Mouse (Mus musculus) midbrain, postnatal 0 days (tissue): ENCODE results near the gene Ccdc47. TPM values are rescaled to one million over a fixed set of nuclear protein-coding genes. Genes with fewer than 3 reads are reported as not detected.

ENCODE experiments used
- ATAC-seq: fragments of 200-750 bp; cut with Nextera tagmentation; 2 replicates; pipeline ENCODE4 v1.8.0; 2017; ENCODE audit warnings: moderate number of reproducible peaks, mild to moderate bottlenecking, moderate TSS enrichment, moderate library complexity; ENCODE audit not compliant: low FRiP score
- DNase-seq: peaks from one replicate; pipeline ENCODE4 v3.0.0-alpha.2; 2015; ENCODE audit warnings: low spot score
- H3K27ac ChIP-seq: fragments of 300-500 bp; sonication (generic); 2 replicates; pipeline ENCODE4 v1.5.1; 2014; ENCODE audit warnings: low read depth, mild to moderate bottlenecking, low read length, mixed read lengths
- H3K27me3 ChIP-seq: fragments of 300-500 bp; sonication (generic); 2 replicates; pipeline ENCODE4 v1.6.1; 2014; ENCODE audit warnings: low read length, control low read depth, mixed read lengths; ENCODE audit not compliant: insufficient read depth
- H3K36me3 ChIP-seq: fragments of 300-500 bp; sonication (generic); 2 replicates; pipeline ENCODE4 v1.6.1; 2014; ENCODE audit warnings: low read length, control low read depth, mixed read lengths; ENCODE audit not compliant: insufficient read depth
- H3K4me1 ChIP-seq: fragments of 300-500 bp; sonication (generic); 2 replicates; pipeline ENCODE4 v1.6.1; 2014; ENCODE audit warnings: mild to moderate bottlenecking, control low read depth, antibody characterized with exemption, low read length, mixed read lengths; ENCODE audit not compliant: insufficient read depth
- H3K4me2 ChIP-seq: fragments of 300-500 bp; sonication (generic); 2 replicates; pipeline ENCODE4 v1.6.1; 2014; ENCODE audit warnings: low read depth, mild to moderate bottlenecking, low read length, mixed read lengths; ENCODE audit not compliant: poor library complexity, severe bottlenecking
- H3K4me3 ChIP-seq: fragments of 300-500 bp; sonication (generic); 2 replicates; pipeline ENCODE4 v1.5.1; 2014; ENCODE audit warnings: low read depth, mild to moderate bottlenecking, low read length, moderate library complexity
- H3K9ac ChIP-seq: fragments of 300-500 bp; sonication (generic); replicated peaks from 2 replicates; pipeline ENCODE4 v1.6.1; 2014; ENCODE audit warnings: mild to moderate bottlenecking, low read length, moderate library complexity, mixed read lengths; ENCODE audit not compliant: poor library complexity, severe bottlenecking
- H3K9me3 ChIP-seq: fragments of 300-500 bp; sonication (generic); 2 replicates; pipeline ENCODE4 v1.6.1; 2016; ENCODE audit warnings: low read length, control low read depth
- CTCF ChIP-seq: IDR thresholded peaks from 2 replicates; pipeline ENCODE4 v1.5.1; 2016; ENCODE audit warnings: antibody characterized with exemption, mild to moderate bottlenecking
- WGBS: fragments of 180-500 bp; shearing (Covaris S2); extraction: QIAGEN DNeasy Blood & Tissue Kit; methylation state at CpG from one replicate; pipeline ENCODE4 v1.1.7; 2014; 5-methylcytosine and 5-hydroxymethylcytosine counted together
- polyA plus RNA-seq: library from polyadenylated mRNA; unstranded; fragments of >200 nt; fragmentation: Nextera tagmentation; extraction: Ambion mirVana; gene quantifications from 2 replicates; pipeline ENCODE4 v1.2.1, GENCODE M21; 2015
- total RNA-seq: library from RNA; depleted of rRNA; stranded (reverse); fragments of >200 nt; gene quantifications from 2 replicates; pipeline ENCODE4 v1.2.3, GENCODE M21; 2014; rRNA removed

Gene Ccdc47
- total and polyA plus RNA-seq, 2 experiments from 2014 or later = 31.7 to 94.9 TPM

- WGBS = 78% methylated on average over 8 of the region's 8 CpGs
- no peak; the same call in 1 of the 2 replicates for TF ChIP-seq CTCF
- DNase-seq (no peak), ATAC-seq (no peak)
- Histone ChIP-seq H3K4me3 (no peak overlapping the region), H3K36me3 (peaks cover 60% of the 10 kb centered on the region), H3K4me2 (no peak overlapping the region), H3K9me3 (no peaks in the 10 kb centered on the region), H3K27me3 (no peaks in the 10 kb centered on the region), H3K9ac (no peak overlapping the region), H3K4me1 (no peaks in the 10 kb centered on the region), H3K27ac (no peak overlapping the region)
Observed at GRCm38 (mm10) chr11:106152132-106152531, 64.0 kb downstream of the Ccdc47 start.

GRCm38 (mm10) chr11:106151219-106151618, 64.9 kb downstream of the Ccdc47 start:
- Histone ChIP-seq H3K27ac (no peak overlapping the region), H3K9ac (no peak overlapping the region), H3K27me3 (no peaks in the 10 kb centered on the region), H3K4me1 (no peaks in the 10 kb centered on the region), H3K9me3 (no peaks in the 10 kb centered on the region), H3K4me2 (no peak overlapping the region), H3K4me3 (no peak overlapping the region), H3K36me3 (peaks cover 60% of the 10 kb centered on the region)
- 94% methylated on average over 3 of the region's 3 CpGs for WGBS
- no peak for ATAC-seq
- no peak for TF ChIP-seq CTCF
- DNase-seq = no peak

Other genes with a start within 250 kb of the Ccdc47 start
- gene Ace, start 248.4 kb downstream of the Ccdc47 start, total RNA-seq = 25.1 and 27.0 TPM in 2 replicates
- gene Ace, start 248.4 kb downstream of the Ccdc47 start, polyA plus RNA-seq = 10.0 and 10.1 TPM in 2 replicates
- gene Ace3, start 221.7 kb downstream of the Ccdc47 start, total RNA-seq = not detected in 2 replicates
- 0.07 TPM in 1 of 2 replicates, not detected in the other for gene Ace3, start 221.7 kb downstream of the Ccdc47 start, polyA plus RNA-seq
- 3.1 TPM in 2 replicates for gene Kcnh6, start 208.2 kb downstream of the Ccdc47 start, total RNA-seq
- 2.8 and 3.1 TPM in 2 replicates for gene Kcnh6, start 208.2 kb downstream of the Ccdc47 start, polyA plus RNA-seq
- 313 and 343 TPM in 2 replicates for gene Dcaf7, start 179.5 kb downstream of the Ccdc47 start, total RNA-seq
- gene Dcaf7, start 179.5 kb downstream of the Ccdc47 start, polyA plus RNA-seq = 166 and 170 TPM in 2 replicates
- 17.3 and 18.6 TPM in 2 replicates for gene Taco1, start 150.3 kb downstream of the Ccdc47 start, total RNA-seq
- gene Taco1, start 150.3 kb downstream of the Ccdc47 start, polyA plus RNA-seq = 5.1 and 5.8 TPM in 2 replicates
- 26.0 and 26.4 TPM in 2 replicates for gene Map3k3, start 131.7 kb downstream of the Ccdc47 start, total RNA-seq
- gene Map3k3, start 131.7 kb downstream of the Ccdc47 start, polyA plus RNA-seq = 7.8 and 9.2 TPM in 2 replicates
- not detected in 2 replicates for gene Gm10840, start 55.5 kb downstream of the Ccdc47 start, total RNA-seq
- not detected in 2 replicates for gene Gm10840, start 55.5 kb downstream of the Ccdc47 start, polyA plus RNA-seq
- 69.7 and 81.8 TPM in 2 replicates for gene Limd2, start 55.5 kb downstream of the Ccdc47 start, total RNA-seq
- 122 and 141 TPM in 2 replicates for gene Limd2, start 55.5 kb downstream of the Ccdc47 start, polyA plus RNA-seq
- gene Strada, start 14.2 kb downstream of the Ccdc47 start, total RNA-seq = 26.9 and 31.2 TPM in 2 replicates
- gene Strada, start 14.2 kb downstream of the Ccdc47 start, polyA plus RNA-seq = 21.2 and 22.7 TPM in 2 replicates
- gene Ddx42, start 582 bp upstream of the Ccdc47 start, total RNA-seq = 39.7 and 61.7 TPM in 2 replicates
- 61.4 and 64.8 TPM in 2 replicates for gene Ddx42, start 582 bp upstream of the Ccdc47 start, polyA plus RNA-seq
- gene Ftsj3, start 39.7 kb upstream of the Ccdc47 start, total RNA-seq = 34.5 and 46.9 TPM in 2 replicates
- gene Ftsj3, start 39.7 kb upstream of the Ccdc47 start, polyA plus RNA-seq = 27.5 and 27.9 TPM in 2 replicates
- gene Psmc5, start 39.8 kb upstream of the Ccdc47 start, total RNA-seq = 76.1 and 88.4 TPM in 2 replicates
- gene Psmc5, start 39.8 kb upstream of the Ccdc47 start, polyA plus RNA-seq = 280 and 290 TPM in 2 replicates
- 11.7 and 27.5 TPM in 2 replicates for gene Smarcd2, start 56.6 kb upstream of the Ccdc47 start, total RNA-seq
- gene Smarcd2, start 56.6 kb upstream of the Ccdc47 start, polyA plus RNA-seq = 6.8 and 7.6 TPM in 2 replicates
- 0.22 and 0.24 TPM in 2 replicates for gene Tcam1, start 60.3 kb upstream of the Ccdc47 start, total RNA-seq
- 0.10 and 0.20 TPM in 2 replicates for gene Tcam1, start 60.3 kb upstream of the Ccdc47 start, polyA plus RNA-seq
- gene Gh, start 85.5 kb upstream of the Ccdc47 start, total RNA-seq = 1.3 TPM in 1 of 2 replicates, not detected in the other
- gene Gh, start 85.5 kb upstream of the Ccdc47 start, polyA plus RNA-seq = not detected in 2 replicates
- 0.38 and 1.9 TPM in 2 replicates for gene Cd79b, start 98.4 kb upstream of the Ccdc47 start, total RNA-seq
- gene Cd79b, start 98.4 kb upstream of the Ccdc47 start, polyA plus RNA-seq = 1.1 and 1.2 TPM in 2 replicates
- 0.05 TPM in 1 of 2 replicates, not detected in the other for gene Scn4a, start 136.9 kb upstream of the Ccdc47 start, total RNA-seq
- 0.02 TPM in 1 of 2 replicates, not detected in the other for gene Scn4a, start 136.9 kb upstream of the Ccdc47 start, polyA plus RNA-seq
- 0.33 and 1.6 TPM in 2 replicates for gene Prr29, start 149.1 kb upstream of the Ccdc47 start, total RNA-seq
- 0.38 TPM in 1 of 2 replicates, not detected in the other for gene Prr29, start 149.1 kb upstream of the Ccdc47 start, polyA plus RNA-seq
- gene Icam2, start 171.7 kb upstream of the Ccdc47 start, total RNA-seq = 11.9 and 15.5 TPM in 2 replicates
- 7.4 and 8.7 TPM in 2 replicates for gene Icam2, start 171.7 kb upstream of the Ccdc47 start, polyA plus RNA-seq